Mouse (Mus musculus) liver, embryonic 16.5 days (tissue): ENCODE measurements around the gene Lrrc28. TPM values are rescaled to one million over a fixed set of nuclear protein-coding genes. Genes with fewer than 3 reads are reported as not detected.

Experiments used
- ATAC-seq: fragments of 200-750 bp; cut with Nextera tagmentation; 2 replicates; pipeline ENCODE4 v1.8.0; 2017; ENCODE audit warnings: low read depth, mild to moderate bottlenecking, moderate number of reproducible peaks, moderate library complexity
- H3K27ac ChIP-seq: fragments of 300-500 bp; sonication (generic); 2 replicates; pipeline ENCODE4 v1.5.1; 2014; ENCODE audit warnings: mild to moderate bottlenecking, low read length
- H3K27me3 ChIP-seq: fragments of 300-500 bp; sonication (generic); 2 replicates; pipeline ENCODE4 v1.6.1; 2014; ENCODE audit warnings: low read depth, low read length, mixed read lengths; ENCODE audit not compliant: control insufficient read depth, insufficient read depth
- H3K36me3 ChIP-seq: fragments of 300-500 bp; sonication (generic); 2 replicates; pipeline ENCODE4 v1.6.1; 2014; ENCODE audit warnings: mild to moderate bottlenecking; ENCODE audit not compliant: control insufficient read depth, insufficient read depth
- H3K4me1 ChIP-seq: fragments of 300-500 bp; sonication (generic); 2 replicates; pipeline ENCODE4 v1.6.1; 2014; ENCODE audit warnings: low read depth, low read length, mixed read lengths; ENCODE audit not compliant: control insufficient read depth
- H3K4me2 ChIP-seq: fragments of 300-500 bp; sonication (generic); 2 replicates; pipeline ENCODE4 v1.6.1; 2014; ENCODE audit warnings: low read depth, low read length, mixed read lengths
- H3K4me3 ChIP-seq: fragments of 300-500 bp; sonication (generic); 2 replicates; pipeline ENCODE4 v1.5.1; 2014; ENCODE audit warnings: low read depth, mild to moderate bottlenecking, low read length
- H3K9ac ChIP-seq: fragments of 300-500 bp; sonication (generic); 2 replicates; pipeline ENCODE4 v1.6.1; 2014; ENCODE audit warnings: low read depth, low read length
- H3K9me3 ChIP-seq: fragments of 300-500 bp; sonication (generic); replicated peaks from 2 replicates; pipeline ENCODE4 v1.6.1; 2016; ENCODE audit warnings: low read length; ENCODE audit not compliant: control insufficient read depth
- WGBS: fragments of 180-500 bp; shearing (Covaris S2); extraction: QIAGEN DNeasy Blood & Tissue Kit; methylation state at CpG from one replicate; pipeline ENCODE4 v1.1.7; 2014; ENCODE audit not compliant: insufficient replicate concordance; 5-methylcytosine and 5-hydroxymethylcytosine counted together
- polyA plus RNA-seq: library from polyadenylated mRNA; unstranded; fragments of >200 nt; fragmentation: Nextera tagmentation; extraction: Ambion mirVana; gene quantifications from 2 replicates; pipeline ENCODE4 v1.2.1, GENCODE M21; 2015

The Lrrc28 gene
- polyA plus RNA-seq, 1 experiment from 2014 or later: 5.3 TPM

GRCm38 (mm10) chr7:67486925-67487760 is 157.9 kb downstream of the Lrrc28 start:
- Histone ChIP-seq H3K4me3 (no peak overlapping the region), H3K27ac (no peak overlapping the region), H3K9ac (no peak overlapping the region), H3K36me3 (no peaks in the 10 kb centered on the region), H3K27me3 (no peaks in the 10 kb centered on the region), H3K4me1 (no peaks in the 10 kb centered on the region), H3K9me3 (no peaks in the 10 kb centered on the region), H3K4me2 (no peak overlapping the region)
- no peak for ATAC-seq
- 71% methylated on average over 15 of the region's 15 CpGs for WGBS

- no peak overlapping the region for H3K4me2 ChIP-seq
- H3K4me1 ChIP-seq: no peaks in the 10 kb centered on the region
- no peaks in the 10 kb centered on the region for H3K9me3 ChIP-seq
- WGBS: 60% methylated on average over 5 of the region's 5 CpGs
- no peaks in the 10 kb centered on the region for H3K27me3 ChIP-seq
- H3K27ac ChIP-seq: no peak overlapping the region
- no peak overlapping the region for H3K4me3 ChIP-seq
- ATAC-seq: no peak
- no peak overlapping the region for H3K9ac ChIP-seq
- H3K36me3 ChIP-seq: no peaks in the 10 kb centered on the region
These were observed 158.7 kb downstream of the Lrrc28 start for GRCm38 (mm10) chr7:67486417-67486816.

- Histone ChIP-seq H3K9me3 (no peaks in the 10 kb centered on the region), H3K27ac (no peak overlapping the region), H3K9ac (no peak overlapping the region), H3K4me3 (no peak overlapping the region), H3K27me3 (no peaks in the 10 kb centered on the region), H3K4me1 (peaks cover 5% of the 10 kb centered on the region), H3K36me3 (no peaks in the 10 kb centered on the region), H3K4me2 (no peak overlapping the region)
- 68% methylated on average over 4 of the region's 4 CpGs for WGBS
- no peak for ATAC-seq
These were observed 161.4 kb downstream of the Lrrc28 start for GRCm38 (mm10) chr7:67483698-67484097.

GRCm38 (mm10) chr7:67479576-67480413 is 165.3 kb downstream of the Lrrc28 start:
- Histone ChIP-seq H3K36me3 (no peaks in the 10 kb centered on the region), H3K27me3 (no peaks in the 10 kb centered on the region), H3K9ac (no peak overlapping the region), H3K4me1 (peaks cover 5% of the 10 kb centered on the region), H3K9me3 (no peaks in the 10 kb centered on the region), H3K27ac (no peak overlapping the region), H3K4me2 (no peak overlapping the region), H3K4me3 (no peak overlapping the region)
- 59% methylated on average over 17 of the region's 17 CpGs for WGBS
- ATAC-seq: no peak

GRCm38 (mm10) chr7:67479168-67479567 is 165.9 kb downstream of the Lrrc28 start:
- no peak overlapping the region for H3K27ac ChIP-seq
- no peak overlapping the region for H3K9ac ChIP-seq
- no peaks in the 10 kb centered on the region for H3K36me3 ChIP-seq
- H3K4me3 ChIP-seq: no peak overlapping the region
- H3K4me1 ChIP-seq: peaks cover 5% of the 10 kb centered on the region
- ATAC-seq: no peak
- H3K9me3 ChIP-seq: no peaks in the 10 kb centered on the region
- H3K4me2 ChIP-seq: no peak overlapping the region
- H3K27me3 ChIP-seq: no peaks in the 10 kb centered on the region
- WGBS: 57% methylated on average over 5 of the region's 5 CpGs

- Histone ChIP-seq H3K4me3 (no peak overlapping the region), H3K4me2 (no peak overlapping the region), H3K9me3 (no peaks in the 10 kb centered on the region), H3K27ac (no peak overlapping the region), H3K4me1 (peaks cover 5% of the 10 kb centered on the region), H3K36me3 (no peaks in the 10 kb centered on the region), H3K9ac (no peak overlapping the region), H3K27me3 (no peaks in the 10 kb centered on the region)
- ATAC-seq: no peak
- WGBS: 62% methylated on average over 8 of the region's 10 CpGs
These were observed 167.1 kb downstream of the Lrrc28 start for GRCm38 (mm10) chr7:67477996-67478395.

GRCm38 (mm10) chr7:67471295-67471694 is 173.8 kb downstream of the Lrrc28 start:
- WGBS: 61% methylated on average over 11 of the region's 11 CpGs
- Histone ChIP-seq H3K36me3 (no peaks in the 10 kb centered on the region), H3K4me2 (no peak overlapping the region), H3K27me3 (no peaks in the 10 kb centered on the region), H3K4me1 (no peaks in the 10 kb centered on the region), H3K27ac (no peak overlapping the region), H3K9me3 (no peaks in the 10 kb centered on the region), H3K4me3 (no peak overlapping the region), H3K9ac (no peak overlapping the region)
- no peak for ATAC-seq

- no peak overlapping the region for H3K27ac ChIP-seq
- H3K9me3 ChIP-seq: no peaks in the 10 kb centered on the region
- ATAC-seq: no peak
- WGBS: 72% methylated on average over 7 of the region's 7 CpGs
- no peak overlapping the region for H3K4me3 ChIP-seq
- H3K27me3 ChIP-seq: no peaks in the 10 kb centered on the region
- no peak overlapping the region for H3K4me2 ChIP-seq
- H3K36me3 ChIP-seq: no peaks in the 10 kb centered on the region
- H3K9ac ChIP-seq: no peak overlapping the region
- H3K4me1 ChIP-seq: no peaks in the 10 kb centered on the region
These were observed 176.2 kb downstream of the Lrrc28 start for GRCm38 (mm10) chr7:67468802-67469408.
